Mouse (Mus musculus) thymus, adult 2 months (tissue): ENCODE measurements at regions not wholly inside any gene's neighbourhood (a gene's known extent, or its start where the extent isn't known, plus 50 kb on each side); places are given as distances from the start of the nearest gene placed in this dataset.

ENCODE experiments used
- DNase-seq: peaks from one replicate; pipeline ENCODE4 v3.0.0; 2021
- H3K27ac ChIP-seq: fragments of 200-500 bp; 2 replicates; pipeline ENCODE4 v1.5.1; 2012; ENCODE audit warnings: low read length, control low read depth; ENCODE audit not compliant: control insufficient read depth, insufficient read depth
- H3K27me3 ChIP-seq: fragments of 200-500 bp; 2 replicates; pipeline ENCODE4 v1.6.1; 2012; ENCODE audit warnings: mild to moderate bottlenecking, low read length, moderate library complexity, mixed read lengths; ENCODE audit not compliant: control insufficient read depth, insufficient read depth
- H3K36me3 ChIP-seq: fragments of 200-500 bp; 2 replicates; pipeline ENCODE4 v1.6.1; 2012; ENCODE audit warnings: mild to moderate bottlenecking, low read length, moderate library complexity; ENCODE audit not compliant: control insufficient read depth, insufficient read depth
- H3K4me1 ChIP-seq: fragments of 200-500 bp; replicated peaks from 2 replicates; pipeline ENCODE4 v1.6.1; 2012; ENCODE audit warnings: low read length; ENCODE audit not compliant: control insufficient read depth, insufficient read depth
- H3K4me3 ChIP-seq: fragments of 200-500 bp; 2 replicates; pipeline ENCODE4 v1.5.1; 2012; ENCODE audit warnings: mild to moderate bottlenecking, low read length, control low read depth, moderate library complexity; ENCODE audit not compliant: control insufficient read depth, insufficient read depth
- CTCF ChIP-seq: fragments of 200-500 bp; IDR thresholded peaks from 2 replicates; pipeline ENCODE4 v1.5.1; 2012; ENCODE audit warnings: mild to moderate bottlenecking, control low read depth, low read length, moderate library complexity, borderline replicate concordance; ENCODE audit not compliant: control insufficient read depth, poor library complexity, insufficient read depth; ENCODE audit errors: extremely low read depth
- POLR2A ChIP-seq: fragments of 200-500 bp; IDR thresholded peaks from 2 replicates; pipeline ENCODE4 v1.6.1; 2012; ENCODE audit warnings: mild to moderate bottlenecking, low read length, control low read depth, moderate library complexity; ENCODE audit not compliant: control insufficient read depth, poor library complexity, insufficient read depth; ENCODE audit errors: extremely low read depth
- WGBS: fragments of 180-500 bp; shearing (Covaris S2); methylation state at CpG from one replicate; pipeline ENCODE4 v1.1.7; 2018; 5-methylcytosine and 5-hydroxymethylcytosine counted together

DNA sequence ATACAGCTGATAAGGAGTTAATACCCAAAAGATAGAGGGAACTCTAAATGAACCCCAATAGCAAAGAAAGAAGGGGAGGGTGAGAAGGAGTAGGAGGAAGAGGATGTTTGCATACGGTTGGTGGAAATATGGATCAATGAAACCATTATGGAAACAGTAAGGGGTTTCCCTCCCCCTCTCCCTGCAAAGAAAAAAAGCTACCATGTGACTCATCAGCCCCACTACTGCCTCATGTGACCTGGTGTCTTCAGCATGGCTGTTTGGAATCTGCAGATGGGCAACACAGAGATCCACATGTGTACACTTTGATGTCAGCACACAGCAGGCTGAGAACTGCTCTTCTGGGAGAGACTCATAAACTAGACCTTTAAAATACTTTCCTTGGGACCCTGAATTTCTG is 163.4 kb upstream of the Zc3h12c start:
- Histone ChIP-seq H3K27me3 (no peaks in the 10 kb centered on the region), H3K4me1 (no peaks in the 10 kb centered on the region), H3K27ac (no peak overlapping the region), H3K4me3 (no peak overlapping the region), H3K36me3 (no peaks in the 10 kb centered on the region)
- 86% methylated on average over 1 of the region's 1 CpGs for WGBS
- DNase-seq = no peak
- TF ChIP-seq CTCF (no peak), POLR2A (no peak)

DNA sequence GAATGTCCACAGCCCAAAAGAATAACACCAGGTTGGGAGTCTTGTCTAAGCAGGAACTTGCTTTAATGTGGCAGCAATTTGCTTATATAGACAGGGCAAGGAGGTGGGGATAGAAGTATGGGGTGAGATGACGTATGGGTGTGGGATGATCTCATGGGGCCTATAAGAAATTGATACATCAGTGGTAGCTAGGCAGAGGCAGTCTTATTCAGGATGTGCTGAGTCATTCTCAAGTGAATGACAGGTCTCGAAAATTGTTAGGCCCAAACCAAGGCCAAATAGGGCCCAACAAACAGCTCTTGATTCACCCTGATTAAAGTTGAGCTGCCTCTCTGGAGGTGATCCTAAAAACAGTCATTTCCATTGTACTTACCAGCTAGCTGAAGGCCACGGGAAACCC is 162.3 kb upstream of the Zc3h12c start:
- 85% methylated on average over 3 of the region's 3 CpGs for WGBS

DNA sequence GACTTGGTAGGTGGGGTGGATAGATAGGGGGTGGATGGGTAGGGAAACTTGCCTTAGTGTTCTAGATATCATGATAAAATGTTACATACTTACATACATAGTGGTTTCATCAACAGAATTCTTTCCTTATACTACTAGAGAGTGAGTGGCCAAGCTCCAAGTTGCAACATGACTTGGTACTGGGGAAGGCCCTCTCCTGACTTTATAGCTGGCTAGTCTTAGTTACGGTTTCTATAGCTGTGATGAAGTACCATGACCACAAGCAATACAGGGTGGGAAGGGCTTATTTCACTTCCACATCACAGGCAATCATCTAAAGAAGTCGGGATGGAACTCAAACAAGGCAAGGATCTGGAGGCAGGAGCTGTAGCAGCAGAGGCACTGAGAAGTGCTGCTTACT is 156.0 kb upstream of the Zc3h12c start:
- TF ChIP-seq POLR2A (no peak), CTCF (no peak)
- Histone ChIP-seq H3K27me3 (no peaks in the 10 kb centered on the region), H3K4me1 (no peaks in the 10 kb centered on the region), H3K36me3 (no peaks in the 10 kb centered on the region), H3K27ac (no peak overlapping the region), H3K4me3 (no peak overlapping the region)
- 92% methylated on average over 2 of the region's 2 CpGs for WGBS
- no peak for DNase-seq

More for the DNA sequence above, 162.3 kb upstream of the Zc3h12c start:
- Histone ChIP-seq H3K27me3 (no peaks in the 10 kb centered on the region), H3K4me3 (no peak overlapping the region), H3K36me3 (no peaks in the 10 kb centered on the region), H3K4me1 (no peaks in the 10 kb centered on the region), H3K27ac (no peak overlapping the region)
- no peak for DNase-seq
- TF ChIP-seq POLR2A = no peak
- TF ChIP-seq CTCF = no peak

DNA sequence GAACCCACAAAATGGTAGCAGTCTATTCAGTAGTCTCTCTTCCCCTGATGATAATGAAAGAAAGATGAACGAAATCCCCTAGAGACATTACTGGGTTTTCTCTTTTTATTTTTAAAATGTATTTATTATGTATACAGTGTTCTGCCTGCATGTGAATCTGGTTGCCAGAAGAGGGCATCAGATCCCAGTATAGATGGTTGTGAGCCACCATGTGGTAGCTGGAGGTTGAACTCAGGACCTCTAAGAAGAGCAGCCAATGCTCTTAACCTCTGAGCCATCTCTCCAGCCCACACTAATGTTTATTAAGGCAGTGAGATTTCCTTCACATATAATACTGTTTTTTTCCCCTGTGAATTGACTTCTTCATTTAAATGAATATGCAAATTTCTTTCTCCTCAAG is 155.4 kb upstream of the Zc3h12c start:
- WGBS = 94% methylated on average over 1 of the region's 1 CpGs
- H3K4me3 ChIP-seq = no peak overlapping the region
- DNase-seq = no peak
- TF ChIP-seq CTCF (no peak), POLR2A (no peak)
- H3K4me1 ChIP-seq = no peaks in the 10 kb centered on the region
- H3K36me3 ChIP-seq = no peaks in the 10 kb centered on the region
- no peaks in the 10 kb centered on the region for H3K27me3 ChIP-seq
- H3K27ac ChIP-seq = no peak overlapping the region

DNA sequence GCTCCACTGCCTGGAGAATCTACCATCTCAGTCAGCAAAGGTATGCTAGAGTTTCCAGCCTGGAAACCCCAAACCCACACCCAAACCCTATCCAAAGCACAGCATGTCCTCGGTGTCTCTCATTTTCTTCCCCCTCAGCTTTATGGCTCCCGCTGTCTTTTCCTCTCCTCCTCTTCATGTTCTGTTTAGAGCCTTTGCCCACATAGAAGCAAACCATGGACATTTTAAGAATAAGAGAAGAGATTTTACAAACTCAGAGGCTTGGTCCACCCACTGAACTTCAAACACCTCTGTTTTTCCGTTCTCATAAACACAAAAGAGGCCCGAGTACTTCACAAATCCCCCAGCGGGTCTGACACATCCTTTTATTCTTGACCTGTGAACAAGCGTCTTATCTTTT is 154.9 kb upstream of the Zc3h12c start:
- Histone ChIP-seq H3K36me3 (no peaks in the 10 kb centered on the region), H3K27ac (no peak overlapping the region), H3K4me3 (no peak overlapping the region), H3K27me3 (no peaks in the 10 kb centered on the region), H3K4me1 (no peaks in the 10 kb centered on the region)
- TF ChIP-seq POLR2A (no peak), CTCF (no peak)
- 94% methylated on average over 6 of the region's 6 CpGs for WGBS
- DNase-seq = no peak

DNA sequence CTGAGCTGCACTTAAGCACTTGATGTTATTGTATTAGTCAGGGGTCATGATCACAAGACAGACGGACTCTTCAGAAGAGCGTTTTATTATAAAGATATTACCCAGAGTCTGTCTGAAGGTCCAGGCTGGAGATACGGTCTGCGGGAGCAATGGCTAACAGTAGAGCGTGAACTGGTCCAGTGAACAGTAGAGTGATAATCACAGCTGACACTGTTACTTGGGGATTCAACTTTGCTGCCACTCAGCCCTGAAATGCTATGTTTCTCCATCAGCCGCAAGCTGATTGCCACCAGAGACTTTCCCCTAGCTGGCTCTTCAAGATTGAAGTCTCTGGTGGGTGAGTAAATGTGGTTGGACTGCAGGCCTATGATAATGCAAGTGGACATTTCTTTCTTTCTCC is 133.1 kb upstream of the Zc3h12c start:
- Histone ChIP-seq H3K4me3 (no peak overlapping the region), H3K4me1 (no peaks in the 10 kb centered on the region), H3K36me3 (no peaks in the 10 kb centered on the region), H3K27ac (no peak overlapping the region), H3K27me3 (no peaks in the 10 kb centered on the region)
- no peak for DNase-seq
- 90% methylated on average over 6 of the region's 6 CpGs for WGBS
- no peak for TF ChIP-seq CTCF
- TF ChIP-seq POLR2A = no peak

DNA sequence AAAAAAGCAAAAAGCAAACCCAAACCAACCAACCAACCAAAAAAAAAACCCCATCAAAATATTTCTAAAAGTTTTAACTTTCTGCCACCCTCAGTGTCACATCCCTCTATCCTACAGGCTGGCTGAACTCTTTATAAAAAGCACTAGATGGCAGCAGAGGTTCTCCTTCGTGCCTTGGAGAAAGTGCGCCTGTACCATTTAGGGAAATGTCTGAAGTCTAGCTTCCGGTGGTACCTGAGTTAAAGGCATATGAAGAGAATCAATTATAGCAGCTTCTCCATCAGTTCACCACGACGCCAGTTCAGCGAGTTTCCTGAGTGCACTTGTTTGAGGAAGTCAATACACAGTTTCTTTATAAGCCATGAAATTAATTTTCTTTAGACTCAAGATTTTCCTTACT is 130.0 kb upstream of the Zc3h12c start:
- H3K4me1 ChIP-seq = no peaks in the 10 kb centered on the region
- H3K27me3 ChIP-seq = no peaks in the 10 kb centered on the region
- TF ChIP-seq POLR2A (no peak), CTCF (no peak)
- DNase-seq = no peak
- H3K4me3 ChIP-seq = no peak overlapping the region
- H3K36me3 ChIP-seq = no peaks in the 10 kb centered on the region
- H3K27ac ChIP-seq = no peak overlapping the region
- WGBS = 2% methylated on average over 6 of the region's 6 CpGs
